Mouse (Mus musculus) liver, embryonic 14.5 days (tissue): ENCODE results near the gene Esp3.
"Not testable (repeated sequence)": the region's sequence is repeated elsewhere in the genome, so short reads cannot be mapped to it uniquely, and the experiment has no call there.

Experiments
- CTCF ChIP-seq: IDR thresholded peaks from 2 replicates; pipeline ENCODE4 v1.5.1; 2016; ENCODE audit warnings: antibody characterized with exemption, low read depth, control low read depth
- EP300 ChIP-seq: IDR thresholded peaks from 2 replicates; pipeline ENCODE4 v1.6.1; 2016; ENCODE audit warnings: antibody characterized with exemption, low read depth

DNA sequence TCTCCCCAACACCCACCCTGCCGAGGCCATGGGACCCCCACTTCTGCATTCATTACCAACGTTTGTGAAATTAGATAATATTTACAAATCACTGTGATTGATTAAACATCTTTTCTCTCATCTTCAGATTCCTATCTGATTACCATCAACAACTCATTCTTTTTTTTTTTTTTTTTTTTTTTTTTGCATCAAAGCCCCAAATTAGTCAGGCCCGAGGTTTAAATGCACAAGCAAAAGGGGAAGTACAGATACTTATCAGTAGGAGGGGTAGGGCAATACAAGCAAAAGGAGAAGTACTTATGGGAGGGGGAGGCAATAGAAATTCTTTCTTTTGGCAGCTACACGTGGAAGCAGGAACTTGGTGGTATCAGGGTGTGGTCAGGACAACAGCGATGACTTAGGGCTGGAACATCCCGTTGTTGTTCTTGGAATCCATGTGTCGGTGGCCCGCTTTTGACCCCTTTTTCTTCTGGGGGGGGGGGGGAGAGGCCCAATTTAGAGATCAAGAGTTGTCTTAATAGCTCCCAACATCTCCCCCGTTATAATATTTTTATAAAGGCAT, 30.3 kb downstream of the Esp3 start:
- not testable (repeated sequence) for TF ChIP-seq CTCF, EP300
